Mouse (Mus musculus) 3T3-L1 (cell line): ENCODE measurements at regions not wholly inside any gene's neighbourhood (a gene's known extent, or its start where the extent isn't known, plus 50 kb on each side); places are given as distances from the start of the nearest gene placed in this dataset.

Source experiments
- DNase-seq: peaks from one replicate; pipeline ENCODE4 v3.0.0-alpha.2; 2015; ENCODE audit warnings: low read depth, low spot score

DNA sequence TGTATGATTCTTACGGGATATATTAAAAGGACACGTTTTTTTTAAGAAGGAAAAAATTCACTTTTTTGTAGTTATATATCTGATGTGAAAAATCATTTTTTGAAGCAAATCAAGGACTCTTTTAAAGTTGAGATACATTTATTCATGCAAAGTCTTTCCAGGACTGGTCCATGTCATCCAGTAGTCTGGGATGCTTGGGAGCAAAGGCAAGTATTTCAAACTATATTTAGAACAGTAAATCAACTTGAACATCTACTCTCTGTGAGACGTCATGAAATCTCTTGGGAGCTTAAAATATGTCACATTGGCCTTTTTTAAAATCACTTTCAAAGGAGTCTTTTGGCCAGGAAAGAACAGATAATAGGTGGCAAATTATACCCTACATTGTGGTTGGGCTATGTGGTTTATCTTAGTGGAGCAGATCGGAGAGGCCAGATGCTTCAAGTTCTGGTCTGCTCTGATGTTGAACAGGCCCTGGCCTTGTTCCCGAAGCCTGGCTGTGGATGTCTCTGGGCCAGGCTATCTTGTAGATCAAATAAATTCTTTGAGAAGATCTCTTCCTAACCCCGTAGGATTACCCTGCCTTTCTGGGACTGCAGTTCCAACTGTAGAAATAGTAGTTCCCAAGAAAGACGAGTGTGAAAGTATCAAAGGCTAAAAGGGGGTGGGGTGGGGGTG, 936.8 kb upstream of the Lcorl start:
- no peak for DNase-seq

DNA sequence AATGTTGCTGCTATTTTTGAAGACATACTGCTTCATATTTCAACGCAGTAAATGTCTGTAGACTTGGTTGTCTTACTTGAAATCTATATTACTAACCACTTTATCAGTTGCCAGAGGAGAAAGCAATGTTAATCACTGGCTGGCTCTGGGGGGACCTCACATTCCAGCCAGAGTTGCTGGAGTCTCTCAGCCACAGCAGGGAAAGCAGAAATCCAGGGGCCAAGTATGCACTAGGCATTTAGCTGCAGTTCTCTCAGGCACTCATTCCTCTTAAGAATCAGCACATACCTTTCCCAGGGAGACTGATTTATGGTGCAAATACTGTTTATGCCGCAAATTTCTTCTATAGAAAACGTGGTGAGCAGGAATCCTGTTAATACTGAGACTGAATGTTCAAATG, 933.6 kb upstream of the Lcorl start:
- no peak for DNase-seq

DNA sequence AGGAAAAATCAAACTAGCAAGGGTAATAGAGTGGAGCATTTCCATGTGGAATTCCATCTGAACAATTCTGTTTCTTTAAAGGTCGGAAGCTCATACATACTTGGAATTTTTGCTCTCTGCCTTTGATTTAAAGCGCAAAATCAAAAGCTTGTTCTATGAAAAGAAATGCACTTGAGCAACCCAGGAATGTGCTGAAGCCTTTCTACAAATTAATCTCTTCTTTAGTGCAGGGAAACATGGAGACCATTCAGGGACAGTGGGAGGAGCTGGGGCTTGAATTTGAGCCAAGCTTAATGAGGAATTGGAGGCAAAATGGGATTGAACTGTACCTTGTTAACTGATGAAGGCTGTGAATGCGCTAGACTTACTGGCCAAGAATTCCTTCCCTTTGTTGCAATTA, 933.1 kb upstream of the Lcorl start:
- DNase-seq = no peak

DNA sequence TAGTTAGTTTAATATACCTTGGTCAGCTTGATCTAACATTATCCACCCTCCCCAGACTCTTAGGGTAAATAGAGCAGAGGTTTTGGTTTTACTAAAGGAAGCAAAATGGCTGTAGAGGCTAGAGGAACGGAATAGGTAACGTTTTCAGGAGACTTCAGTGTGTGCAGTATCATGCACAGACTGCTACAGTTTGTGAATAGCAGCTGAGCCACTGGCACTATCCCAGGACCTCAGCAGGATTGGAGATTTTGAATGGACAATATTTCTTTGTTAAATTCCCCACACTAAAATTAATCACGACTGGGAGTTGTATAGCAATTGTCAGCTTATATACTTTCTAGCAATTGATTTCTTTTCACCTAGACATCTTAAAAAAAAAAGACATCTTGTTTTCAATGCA, 929.7 kb upstream of the Lcorl start:
- DNase-seq = no peak

DNA sequence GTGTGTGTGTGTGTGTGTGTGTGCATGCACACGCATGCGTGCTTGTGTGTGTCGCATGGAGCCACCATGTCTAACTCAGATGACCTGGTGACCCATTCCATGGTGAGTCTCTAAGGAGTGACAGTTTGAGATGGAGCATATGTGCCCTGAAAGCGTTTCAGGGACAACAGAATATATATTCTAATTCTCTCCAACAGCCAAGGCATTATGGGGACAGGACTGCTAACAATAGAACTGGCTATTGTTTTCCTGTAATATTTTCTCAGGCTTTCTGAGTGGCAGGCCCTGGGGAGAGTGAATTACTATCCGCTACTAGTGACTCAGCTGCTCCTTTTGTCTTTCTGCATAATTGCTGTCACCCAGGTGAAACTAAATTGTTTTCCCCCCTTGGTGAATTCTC, 898.7 kb upstream of the Lcorl start:
- DNase-seq = no peak

DNA sequence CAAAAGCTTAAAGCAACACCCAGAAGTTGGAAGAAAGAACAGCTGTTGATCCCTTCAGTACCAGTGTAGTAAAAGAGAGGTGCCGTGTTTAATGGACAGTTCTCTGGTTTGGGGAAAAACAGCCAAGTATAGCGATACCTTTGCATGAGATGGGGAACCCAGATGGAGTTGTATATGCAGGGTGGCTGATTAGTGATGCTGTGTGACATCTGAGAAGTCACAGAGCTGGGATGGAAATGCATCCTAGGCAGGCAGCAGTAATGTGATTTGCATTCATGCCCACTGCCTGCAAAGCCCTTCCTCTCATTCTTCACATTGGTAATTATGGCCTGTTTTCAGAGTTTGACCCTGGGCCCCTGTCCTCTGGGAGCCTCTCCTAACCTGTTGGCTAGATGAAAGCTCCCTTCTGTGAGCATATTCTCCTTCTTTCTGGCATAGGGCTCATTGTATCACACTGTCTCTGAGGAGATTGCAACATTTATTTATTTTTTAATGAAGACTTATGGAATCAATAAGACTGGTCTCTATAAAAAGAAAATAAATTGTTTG, 882.7 kb upstream of the Lcorl start:
- DNase-seq = no peak

DNA sequence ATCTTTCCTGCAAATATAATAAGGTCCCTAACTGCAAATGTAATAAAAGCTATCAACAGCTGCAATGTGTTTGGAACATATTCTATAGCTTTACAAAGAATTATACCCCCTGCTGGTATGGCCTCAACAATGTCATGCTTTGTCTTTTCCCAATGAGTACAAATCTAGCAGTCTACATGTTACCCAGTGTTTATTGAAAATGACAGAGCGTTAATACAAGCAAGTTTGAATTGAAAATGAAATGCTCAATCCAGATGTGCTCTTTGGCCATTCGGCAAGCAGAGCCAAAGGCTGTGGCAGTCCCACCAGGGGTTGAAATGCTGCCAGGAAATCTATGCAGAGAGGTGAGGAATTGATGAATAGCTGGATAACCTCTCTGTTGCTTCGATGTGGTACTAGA, 875.1 kb upstream of the Lcorl start:
- DNase-seq = no peak

DNA sequence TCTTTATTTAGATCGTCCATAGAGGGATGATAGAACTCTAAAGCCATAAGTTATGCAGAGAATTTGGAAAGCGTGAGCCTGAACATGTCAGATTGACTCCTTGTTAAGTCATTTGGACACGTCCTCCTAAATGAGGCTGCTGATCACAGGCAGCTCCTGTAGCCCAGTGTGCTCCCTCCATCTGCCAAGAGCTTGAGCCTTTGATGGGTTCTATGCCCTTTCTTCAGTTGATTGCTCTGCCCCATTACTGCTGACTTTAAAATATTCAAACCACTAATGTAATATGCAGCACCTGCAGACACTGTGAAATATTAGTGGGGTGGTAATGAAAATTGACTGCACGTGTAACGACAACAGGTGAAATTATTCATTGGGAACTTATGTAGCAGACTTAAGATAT, 874.6 kb upstream of the Lcorl start:
- no peak for DNase-seq

DNA sequence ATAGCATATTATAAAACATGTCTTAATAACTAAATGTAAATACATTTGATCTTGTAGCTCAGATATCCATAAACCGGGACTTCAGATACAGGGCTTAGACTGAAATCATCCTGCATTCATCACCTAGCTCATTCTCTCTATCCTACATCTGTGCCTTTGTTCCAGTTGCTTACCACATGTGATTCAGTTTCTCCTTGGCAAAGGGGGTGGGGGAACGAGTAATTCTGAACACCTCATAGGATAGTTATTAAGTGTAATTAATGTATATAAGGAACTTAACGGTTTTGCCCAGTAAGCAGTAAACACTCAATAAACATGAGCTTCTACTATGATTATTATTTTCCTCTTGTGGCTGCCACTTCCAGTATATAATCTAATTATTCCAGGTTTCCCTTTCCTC, 873.9 kb upstream of the Lcorl start:
- DNase-seq = no peak

DNA sequence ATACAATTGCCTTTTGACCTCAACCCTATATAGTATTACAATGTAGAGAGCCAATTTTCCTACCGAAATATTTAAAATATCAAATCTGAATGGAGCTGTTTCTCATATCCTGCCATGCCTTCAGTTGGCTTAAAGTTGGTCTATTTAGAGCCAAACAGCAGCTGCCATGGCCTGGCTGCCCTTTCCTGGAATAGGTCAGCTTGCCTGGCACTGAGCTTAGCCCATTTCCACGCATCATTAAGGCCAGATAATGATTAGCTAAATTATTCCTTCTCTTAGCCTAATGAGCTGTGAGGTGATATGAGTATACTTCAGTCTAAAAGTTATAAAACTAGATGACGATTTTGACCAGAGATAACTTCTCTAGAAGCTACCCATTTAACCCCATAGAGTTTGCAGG, 852.2 kb upstream of the Lcorl start:
- DNase-seq = no peak

DNA sequence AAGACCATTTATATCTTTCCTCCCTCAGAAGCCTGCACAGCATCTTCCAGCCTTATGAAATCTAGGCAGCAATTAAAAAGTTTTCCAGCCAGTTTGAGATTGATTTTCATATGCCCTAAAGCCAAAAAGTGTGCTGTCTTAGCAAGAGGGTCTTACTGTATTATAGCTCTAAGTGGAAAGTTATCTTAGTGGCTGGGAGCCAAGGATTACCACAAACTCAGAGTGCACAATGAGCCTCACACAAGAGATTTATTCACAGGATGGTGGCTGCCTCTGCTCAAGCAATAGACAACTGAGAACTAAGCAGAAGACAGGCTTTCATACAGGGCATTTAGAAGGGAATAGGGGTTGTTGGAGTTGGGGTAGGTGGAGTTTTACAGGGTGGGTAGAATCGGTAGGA, 850.4 kb upstream of the Lcorl start:
- no peak for DNase-seq

DNA sequence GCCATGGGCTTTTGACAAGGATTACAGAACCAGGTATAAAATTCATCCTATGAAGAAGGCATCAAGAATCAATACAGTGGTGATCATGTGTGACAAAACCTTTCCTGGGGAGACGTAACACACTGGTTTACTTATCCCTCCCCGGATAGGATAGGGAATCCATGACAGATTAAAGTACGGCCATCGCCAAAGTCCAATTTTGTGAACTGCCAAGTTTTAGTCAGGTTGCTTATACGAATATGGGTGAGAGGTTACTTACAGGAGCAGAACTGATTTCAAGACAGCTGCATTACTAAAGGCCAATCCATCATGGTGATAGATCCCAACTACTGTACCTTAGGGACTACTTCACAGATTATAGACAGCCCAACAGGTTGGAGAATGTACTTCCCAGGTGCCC, 849.6 kb upstream of the Lcorl start:
- no peak for DNase-seq

DNA sequence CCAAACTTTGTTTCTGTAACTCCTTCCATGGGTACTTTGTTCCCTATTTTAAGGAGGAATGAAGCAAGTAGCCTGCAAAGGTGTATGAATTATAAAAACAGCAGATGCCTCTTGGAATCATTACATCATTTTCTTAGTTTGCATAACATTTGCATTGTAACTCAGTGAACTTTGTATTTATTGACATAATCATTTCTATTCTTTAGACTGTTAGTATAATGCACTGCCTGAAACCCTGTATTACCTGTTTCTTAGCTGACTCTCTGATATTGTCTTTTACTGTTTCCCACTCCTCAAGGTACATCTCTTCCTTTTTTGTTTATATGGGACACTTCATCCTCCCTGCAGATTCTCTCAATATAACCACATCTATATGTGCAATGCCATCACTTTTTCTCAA, 820.6 kb upstream of the Lcorl start:
- no peak for DNase-seq

DNA sequence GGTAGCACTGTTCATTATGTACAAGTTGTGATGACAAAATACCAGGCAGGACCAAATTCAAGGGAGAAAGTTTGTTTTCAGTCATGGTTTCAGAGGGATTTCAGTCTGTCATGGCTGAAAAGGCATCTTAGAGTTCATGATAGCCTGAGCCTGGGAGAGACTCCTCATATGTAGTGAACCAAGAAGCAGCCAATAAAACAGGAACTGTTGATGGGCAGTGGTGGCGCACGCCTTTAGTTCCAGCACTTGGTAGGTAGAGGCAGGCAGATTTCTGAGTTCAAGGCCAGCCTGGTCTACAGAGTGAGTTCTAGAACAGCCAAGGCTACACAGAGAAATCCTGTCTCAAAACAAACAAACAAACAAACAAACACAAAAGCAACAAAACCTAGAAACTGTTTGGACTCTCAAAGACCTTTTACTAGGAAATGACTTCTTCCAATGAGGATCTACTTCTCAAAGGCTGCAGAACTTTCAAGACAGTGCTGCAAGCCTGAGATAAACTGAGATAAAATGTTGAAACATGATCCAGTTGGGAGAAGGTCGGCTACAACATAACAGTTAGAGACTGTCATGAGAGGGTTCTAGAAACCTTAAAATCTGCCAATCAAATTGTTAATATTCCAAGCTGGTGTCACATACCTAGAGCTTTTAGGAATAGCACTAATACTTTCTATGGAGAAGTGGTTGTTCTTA, 817.5 kb upstream of the Lcorl start:
- DNase-seq = no peak

DNA sequence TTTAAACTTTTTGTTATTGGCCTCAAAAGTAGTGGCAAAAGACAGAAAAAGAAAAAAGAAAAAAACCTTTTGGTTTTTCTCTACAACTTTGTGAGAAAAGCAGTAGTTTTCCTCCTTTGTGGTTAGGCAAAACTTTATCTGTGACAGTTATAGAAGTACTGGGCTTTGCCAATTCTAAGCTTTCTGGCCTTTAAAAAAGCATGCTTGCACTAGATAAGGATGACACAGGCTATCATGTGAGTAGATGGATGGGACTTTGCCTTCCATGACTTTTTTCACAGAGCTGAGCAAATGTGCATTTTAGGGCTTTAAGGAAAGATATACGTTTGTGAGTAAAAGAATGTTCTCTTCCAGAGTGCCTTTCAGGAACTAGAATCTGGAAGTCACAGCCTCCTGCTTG, 816.0 kb upstream of the Lcorl start:
- no peak for DNase-seq

DNA sequence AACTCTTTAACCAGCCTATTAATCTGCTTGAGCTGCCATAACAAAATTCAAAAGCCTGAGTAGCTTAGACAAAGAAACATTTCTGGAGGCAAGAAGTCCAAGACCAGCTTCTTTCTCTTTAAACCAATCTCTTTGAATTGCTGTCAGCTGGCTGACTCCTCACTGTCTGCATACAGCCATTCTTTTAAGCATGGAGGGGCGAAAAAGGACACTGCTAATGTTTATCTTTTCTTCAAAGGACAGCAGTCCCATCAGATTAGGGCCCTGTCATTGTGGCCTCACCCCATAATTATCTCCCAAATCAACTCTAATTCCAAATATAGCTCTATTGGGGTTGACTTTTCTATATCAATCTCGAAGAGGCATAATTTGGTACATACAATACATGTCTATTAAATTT, 813.1 kb upstream of the Lcorl start:
- no peak for DNase-seq

DNA sequence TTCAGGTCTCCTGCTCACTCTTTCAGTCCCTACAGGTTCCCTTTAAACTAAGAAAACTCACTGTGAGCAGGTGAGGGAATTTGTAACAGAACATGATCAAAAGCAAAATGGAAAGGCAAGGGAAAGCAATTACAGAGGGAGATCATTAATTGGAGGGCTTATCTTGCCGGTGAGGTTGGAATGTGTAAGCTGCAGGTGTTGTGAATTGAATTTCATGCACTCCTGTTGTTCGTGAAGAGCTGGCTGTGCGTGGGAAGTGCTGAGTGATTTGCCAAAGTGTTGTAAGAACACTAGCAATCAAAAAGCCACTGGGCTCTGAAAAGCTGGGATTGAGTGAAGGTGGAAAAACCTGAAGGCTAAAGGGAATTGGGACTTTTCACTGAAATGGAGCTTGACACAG, 808.8 kb upstream of the Lcorl start:
- no peak for DNase-seq

DNA sequence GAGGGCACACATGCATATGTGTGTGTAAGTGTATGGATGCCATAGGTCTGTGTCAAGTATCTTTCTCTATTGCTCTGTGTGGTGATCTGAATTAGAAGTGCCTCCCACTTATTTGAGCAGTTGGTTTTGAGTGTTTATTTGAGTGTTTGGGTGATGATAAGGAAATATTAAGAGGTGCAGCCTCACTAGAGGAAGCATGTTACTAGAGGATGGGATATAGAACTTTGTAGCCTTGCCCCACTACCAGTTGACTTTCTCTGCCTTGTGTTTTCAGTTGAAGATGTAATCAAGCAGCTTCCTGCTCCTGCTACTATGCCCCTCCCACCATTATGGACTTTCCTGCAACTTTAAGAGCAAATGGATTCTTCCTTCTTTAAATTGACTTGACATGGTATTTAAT, 799.6 kb upstream of the Lcorl start:
- no peak for DNase-seq

DNA sequence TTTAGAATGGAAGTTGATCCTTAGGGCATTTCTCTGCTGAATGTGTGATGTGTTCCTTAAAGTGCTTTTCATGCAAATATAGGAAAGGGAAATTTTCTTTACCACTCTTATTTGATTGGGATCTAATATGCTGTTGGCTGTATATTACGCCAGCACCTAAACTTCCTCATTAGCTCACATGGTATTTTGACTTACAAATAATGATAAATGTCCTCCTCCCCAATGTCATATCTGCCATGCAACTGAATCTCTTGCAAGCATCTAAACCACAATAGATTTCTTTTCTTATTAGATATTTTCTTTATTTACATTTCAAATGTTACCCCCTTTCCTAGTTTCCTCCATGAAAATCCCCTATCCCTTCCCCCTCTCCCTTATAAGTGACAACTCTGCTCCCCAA, 796.8 kb upstream of the Lcorl start:
- no peak for DNase-seq

DNA sequence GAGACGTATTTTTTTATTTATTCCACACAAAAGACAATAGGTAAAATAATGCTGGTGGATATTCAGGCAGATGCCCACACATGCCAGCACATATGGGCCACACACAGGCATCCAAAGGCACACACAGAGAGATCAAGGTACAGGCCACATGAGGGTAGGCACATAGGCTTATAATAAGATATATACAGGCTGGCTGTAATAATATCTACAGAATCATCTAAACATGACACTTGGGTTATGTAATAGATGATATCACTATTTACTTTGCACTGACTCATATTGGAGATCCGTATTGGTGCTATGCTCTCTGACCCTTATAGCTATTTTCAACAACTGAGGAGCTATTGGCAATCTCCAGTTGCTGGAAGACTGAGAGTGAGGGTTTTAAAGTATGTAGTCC, 785.6 kb upstream of the Lcorl start:
- no peak for DNase-seq

DNA sequence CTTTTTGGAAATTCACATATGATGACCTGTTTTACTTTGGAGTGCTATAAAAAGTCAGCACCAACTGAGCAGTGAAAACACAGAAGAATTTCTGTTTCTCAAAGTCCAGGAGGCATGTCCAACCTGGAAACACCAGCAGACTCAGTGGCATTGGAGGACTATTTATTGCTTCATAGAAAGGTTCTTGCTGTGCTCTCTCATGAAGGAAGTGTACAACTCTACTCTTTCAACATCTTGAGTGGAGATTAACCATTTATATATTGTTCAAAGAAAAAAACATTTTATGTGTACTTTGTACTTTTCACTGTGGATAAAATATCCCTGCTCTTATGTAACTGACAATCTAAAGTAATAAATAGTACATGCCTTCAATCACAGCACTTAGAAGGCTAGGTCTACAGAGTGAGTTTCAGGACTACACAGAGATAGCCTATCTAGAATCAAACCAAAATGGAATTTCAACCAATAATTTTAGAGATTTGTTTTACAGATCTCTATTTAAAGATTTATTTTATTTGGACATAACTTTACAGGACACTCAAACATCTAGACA, 777.8 kb upstream of the Lcorl start:
- DNase-seq = no peak
